Mouse (Mus musculus) olfactory bulb, adult 2 months (tissue): ENCODE measurements around the gene Mtfp1.

Experiments
- CTCF ChIP-seq: fragments of 200-500 bp; IDR thresholded peaks from 2 replicates; pipeline ENCODE4 v1.5.1; 2012; ENCODE audit warnings: low read depth, mild to moderate bottlenecking, low read length, moderate library complexity; ENCODE audit not compliant: insufficient read depth
- POLR2A ChIP-seq: fragments of 200-500 bp; IDR thresholded peaks from 2 replicates; pipeline ENCODE4 v1.6.1; 2012; ENCODE audit warnings: mild to moderate bottlenecking, low read depth, low read length, moderate library complexity; ENCODE audit not compliant: insufficient read depth

GRCm38 (mm10) chr11:4097091-4097621 lies 1.9 kb upstream of the Mtfp1 start:
- TF ChIP-seq CTCF = no peak
- TF ChIP-seq POLR2A = no peak
